Mouse (Mus musculus) layer of hippocampus, postnatal 25 days (tissue): ENCODE results near the gene Chuk. TPM values are rescaled to one million over a fixed set of nuclear protein-coding genes. Genes with fewer than 3 reads are reported as not detected.
A peak's percentile ranks its signal among the peaks of the same experiment; 100 is the strongest.
"Not testable (repeated sequence)": the region's sequence is repeated elsewhere in the genome, so short reads cannot be mapped to it uniquely, and the experiment has no call there.

Experiments
- DNase-seq, 2 experiments: peaks; one replicate each; pipeline ENCODE4 v3.0.0; 2022; ENCODE audit warnings: mixed read lengths in 2 of 2, low spot score in 1 of 2; ENCODE audit errors: extremely low spot score in 1 of 2
- total RNA-seq, 2 experiments: library from RNA; stranded (reverse); gene quantifications; 2 replicates each; pipeline ENCODE4 v1.2.3; 2021

Gene Chuk
- total RNA-seq: 10 to 100 TPM; 32.2 to 49.4 TPM

DNA sequence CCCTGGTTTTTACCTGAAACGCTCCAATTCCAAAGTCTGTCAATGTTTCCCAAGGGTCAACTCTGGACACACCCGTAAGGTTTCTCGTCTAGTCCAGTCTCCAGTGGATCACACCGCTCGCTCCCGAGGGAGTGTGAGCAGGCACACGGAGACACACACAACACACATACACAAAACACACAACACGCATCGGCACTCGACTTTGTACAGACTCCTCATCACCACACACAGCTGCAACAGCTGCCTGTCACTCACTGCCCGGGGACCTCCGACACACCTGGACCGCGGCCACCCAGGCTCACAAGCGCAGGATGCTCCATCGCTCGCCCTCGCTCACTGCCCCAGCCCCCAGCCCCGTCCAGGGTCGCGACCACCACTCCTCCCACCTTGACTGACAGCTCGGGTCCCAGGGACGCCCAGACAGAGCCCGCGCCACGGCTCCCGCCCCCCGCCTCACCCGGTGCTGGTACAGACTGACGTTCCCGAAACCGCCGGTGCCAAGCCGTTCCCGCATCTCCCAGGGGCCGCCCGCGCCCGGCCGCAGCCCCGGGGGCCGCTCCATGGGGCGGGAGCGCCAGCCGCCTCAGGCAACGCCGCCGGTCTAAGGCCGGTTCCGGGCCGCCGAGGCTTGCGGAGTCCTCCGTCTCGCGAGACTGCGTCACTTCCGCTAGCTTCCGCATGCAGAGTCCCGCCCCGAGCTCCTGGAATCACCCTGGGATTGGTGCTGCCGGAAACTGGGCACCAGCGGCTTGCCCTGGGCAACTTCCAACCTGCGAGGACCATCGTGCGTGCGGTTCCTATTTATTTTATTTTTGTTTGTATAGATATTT, at the start of gene Chuk:
Gene Chuk (minus strand): TSS at position 650 of the 830 bp plus-strand sequence.
- peak; percentile 87 to 93 for DNase-seq

DNA sequence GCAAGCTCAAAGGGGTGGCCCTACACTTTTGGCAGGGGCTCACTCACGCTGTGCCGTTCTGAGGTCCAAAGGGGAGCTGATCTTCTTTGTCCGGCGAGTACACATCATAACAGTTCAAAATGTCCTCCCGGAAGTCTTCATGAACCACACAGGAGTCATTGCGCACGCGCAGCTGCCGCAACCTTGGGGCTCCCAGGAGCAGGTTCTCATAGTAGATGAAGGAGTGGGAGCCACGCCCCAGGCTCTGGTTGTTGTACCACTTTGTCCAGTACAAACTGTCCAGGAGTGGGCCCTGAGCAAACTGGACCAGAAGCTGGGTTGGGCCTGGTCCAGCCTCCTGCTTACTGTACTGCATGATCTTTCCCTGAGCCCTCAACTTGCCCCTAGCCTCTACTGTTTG, 49.7 kb upstream of the Chuk start:
- no peak for DNase-seq

DNA sequence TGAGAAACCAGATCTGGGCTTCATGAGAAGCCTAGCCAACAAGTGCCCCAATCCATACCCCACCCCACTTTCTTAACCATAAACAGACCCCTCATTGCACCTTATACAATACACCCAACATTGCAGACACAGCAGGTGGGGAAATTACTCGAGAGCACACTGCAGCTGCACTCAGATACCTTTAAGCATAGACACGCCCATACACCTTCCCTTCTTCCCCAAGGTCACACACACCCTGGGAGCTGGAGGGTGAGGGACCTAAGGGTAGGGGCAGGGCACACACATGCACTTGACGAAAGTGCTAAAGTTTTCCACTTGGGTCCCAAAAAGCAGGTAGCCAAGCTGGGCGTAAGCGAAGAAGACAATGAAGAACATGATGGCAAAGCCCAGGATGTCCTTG, 46.5 kb upstream of the Chuk start:
- DNase-seq: no peak

DNA sequence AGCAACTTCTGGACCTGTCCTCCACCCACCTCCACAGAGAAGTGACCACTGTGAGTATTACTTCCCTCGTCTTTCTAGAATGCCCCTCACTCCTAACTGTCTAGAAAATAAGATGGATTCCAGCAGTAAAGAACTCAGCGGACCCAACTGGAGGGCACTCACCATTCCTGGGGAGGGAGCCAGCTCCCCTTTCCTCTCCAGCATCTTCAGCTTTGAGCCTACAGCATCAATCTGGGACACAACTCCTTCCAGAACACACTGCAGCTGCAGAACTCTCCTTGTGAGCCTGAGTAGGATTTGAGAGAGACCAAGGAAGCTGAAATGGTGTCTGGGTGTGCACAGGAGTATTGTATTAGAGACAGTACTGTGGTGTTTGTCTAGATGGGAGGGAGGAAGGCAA, 41.7 kb upstream of the Chuk start:
- no peak for DNase-seq

DNA sequence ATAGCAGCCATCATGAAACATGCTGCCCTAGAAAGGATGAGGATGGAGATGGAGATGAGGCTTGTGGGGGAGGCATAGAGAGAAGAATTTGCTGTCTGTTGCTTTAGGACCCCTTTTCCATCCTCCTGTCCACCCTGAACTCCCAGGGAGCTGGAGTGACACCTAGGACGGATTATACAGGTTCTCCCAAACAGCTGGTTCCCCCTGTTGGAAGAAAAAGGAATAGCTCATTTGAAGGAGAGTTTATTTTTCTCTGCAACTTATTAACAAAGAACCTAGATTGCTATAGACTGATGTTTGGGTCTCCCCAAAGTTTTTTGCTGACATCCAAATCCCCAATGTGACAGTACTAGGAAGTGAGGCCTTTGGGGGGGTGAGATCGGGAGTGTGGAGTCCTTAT, 41.1 kb upstream of the Chuk start:
- DNase-seq: no peak

DNA sequence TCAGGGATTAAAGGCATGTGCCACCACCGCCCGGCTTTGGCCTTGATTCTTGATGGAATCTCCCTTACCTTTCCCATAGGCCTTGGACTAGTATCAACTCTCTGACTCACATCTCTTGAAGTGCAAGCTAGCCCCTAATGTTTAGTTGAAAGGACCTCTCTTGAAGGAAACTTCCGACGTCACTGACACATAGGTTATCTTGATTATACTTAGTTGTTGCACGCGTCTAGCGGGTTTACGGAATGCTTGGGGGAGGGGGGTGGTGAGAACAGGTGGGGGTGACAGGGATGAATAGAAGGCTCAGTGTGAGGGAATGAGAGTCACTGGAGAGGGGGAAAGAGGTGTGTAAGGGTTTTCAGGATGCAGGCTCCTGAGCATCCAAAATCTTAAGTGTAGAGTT, 39.7 kb upstream of the Chuk start:
- no peak for DNase-seq

DNA sequence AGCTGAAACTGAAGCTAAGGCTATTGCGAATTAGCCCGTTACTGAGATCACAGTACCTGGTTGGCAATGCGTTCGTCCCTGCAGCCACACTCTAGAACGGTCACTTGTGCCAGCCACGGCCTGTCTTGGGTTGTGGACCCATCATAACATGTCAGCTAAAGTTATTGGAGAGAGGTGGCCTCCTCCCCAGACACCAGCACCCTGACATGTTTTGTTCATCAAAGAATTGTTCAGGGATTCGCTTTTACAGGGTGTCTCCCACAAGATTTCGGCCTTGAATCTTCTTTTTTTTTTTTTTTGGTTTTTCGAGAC, 39.2 kb upstream of the Chuk start:
- DNase-seq: no peak

DNA sequence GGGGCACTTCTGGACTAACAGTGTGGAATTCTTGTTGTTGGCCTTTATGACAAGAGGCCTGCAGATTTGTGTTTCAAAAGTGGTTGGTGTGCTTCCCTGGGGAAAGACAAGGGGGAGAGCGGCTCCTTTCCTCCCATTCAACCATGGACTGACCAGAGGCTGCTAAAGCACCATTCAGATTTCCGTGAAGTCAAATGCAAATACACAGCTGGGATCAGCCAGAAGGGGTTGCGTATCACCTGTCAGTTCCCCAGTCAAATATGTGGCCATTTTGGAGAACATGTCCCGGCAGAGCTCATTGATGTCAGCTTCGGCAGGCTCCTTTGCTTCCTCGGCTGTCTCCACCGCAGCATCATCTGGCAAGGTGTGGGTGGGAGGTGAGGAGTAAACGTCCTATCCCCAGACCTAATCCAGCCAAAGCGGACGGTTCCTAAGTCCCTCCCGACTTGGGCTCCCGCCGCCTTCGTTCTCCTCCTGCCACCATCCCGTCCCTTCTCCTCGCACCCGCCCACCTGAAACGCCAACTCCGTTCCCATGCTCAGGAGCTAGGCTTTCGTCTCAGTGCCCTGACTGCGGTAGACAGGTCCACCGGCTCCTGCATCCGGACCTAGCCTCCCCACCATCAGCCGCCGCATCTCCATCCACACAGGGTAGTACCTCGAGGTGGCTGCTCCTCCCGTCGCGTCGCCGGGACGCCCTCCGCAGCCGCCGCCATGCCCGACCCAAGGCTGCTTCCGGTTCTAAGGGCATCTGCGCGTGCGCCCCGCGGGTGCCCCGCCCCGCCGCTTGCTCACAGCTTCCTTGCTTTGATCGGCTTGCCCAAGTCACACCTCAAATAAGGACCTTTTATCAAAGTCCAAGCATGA, 38.7 kb upstream of the Chuk start, which contains the start of gene Bloc1s2:
Gene Bloc1s2 (minus strand): TSS at position 745 of the 866 bp plus-strand sequence.
- peak; percentile 83 to 84 for DNase-seq

GRCm38 (mm10) chr19:44144366-44144765, 37.1 kb upstream of the Chuk start:
- DNase-seq: no peak

- DNase-seq: no peak
Observed at GRCm38 (mm10) chr19:44135960-44136485, 28.7 kb upstream of the Chuk start.

- DNase-seq: peak; percentile 83 to 86
Observed at GRCm38 (mm10) chr19:44135072-44135959, 28.0 kb upstream of the Chuk start, which contains the start of gene Cwf19l1. TSS of gene Cwf19l1 (minus strand) at chr19:44135876.

- no peak for DNase-seq
Observed at GRCm38 (mm10) chr19:44132917-44133316, 25.6 kb upstream of the Chuk start.

DNA sequence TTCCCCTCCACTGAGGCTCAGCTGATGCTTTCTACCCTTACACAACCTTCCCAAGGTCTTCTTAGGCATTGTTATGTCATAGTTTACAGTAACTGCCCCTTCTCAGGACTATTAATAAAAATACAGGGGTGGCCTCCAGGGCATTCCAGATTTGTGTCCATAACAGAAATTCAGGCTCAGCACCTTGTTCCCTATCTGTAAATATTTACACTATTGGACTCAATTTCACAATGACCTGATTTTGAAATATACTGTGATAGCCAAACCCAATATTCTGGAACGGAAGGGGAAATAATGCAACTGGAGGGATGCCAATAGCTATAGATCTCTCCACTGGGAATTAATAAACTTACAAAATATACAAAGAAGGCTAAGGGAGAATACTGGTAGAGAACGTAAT, 21.3 kb upstream of the Chuk start:
- no peak for DNase-seq

- no peak for DNase-seq
Observed at GRCm38 (mm10) chr19:44127729-44128497, 20.6 kb upstream of the Chuk start.

GRCm38 (mm10) chr19:44121137-44121536, 13.9 kb upstream of the Chuk start:
- no peak for DNase-seq

- DNase-seq: not testable (repeated sequence)
Observed at GRCm38 (mm10) chr19:44120686-44121085, 13.4 kb upstream of the Chuk start.

DNA sequence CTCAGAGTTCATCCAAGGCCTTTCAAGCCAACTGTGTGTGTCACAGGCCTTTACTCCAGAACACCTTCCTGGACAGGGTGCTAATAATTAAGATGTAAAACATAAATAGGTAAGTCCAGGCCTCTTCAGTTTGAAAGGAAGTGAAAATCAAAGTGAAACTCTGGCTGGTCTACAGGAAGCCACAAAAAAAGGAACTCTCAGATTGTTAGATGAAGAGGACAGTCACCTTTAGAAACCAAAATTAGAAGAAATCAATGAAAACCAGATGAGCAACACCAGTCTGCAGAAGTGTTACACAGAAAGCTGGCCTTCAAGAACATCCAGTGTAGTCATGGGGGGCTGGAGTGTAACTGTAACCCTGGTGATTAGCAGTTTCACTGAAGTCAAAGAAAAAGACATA, 10.5 kb upstream of the Chuk start:
- DNase-seq: no peak

DNA sequence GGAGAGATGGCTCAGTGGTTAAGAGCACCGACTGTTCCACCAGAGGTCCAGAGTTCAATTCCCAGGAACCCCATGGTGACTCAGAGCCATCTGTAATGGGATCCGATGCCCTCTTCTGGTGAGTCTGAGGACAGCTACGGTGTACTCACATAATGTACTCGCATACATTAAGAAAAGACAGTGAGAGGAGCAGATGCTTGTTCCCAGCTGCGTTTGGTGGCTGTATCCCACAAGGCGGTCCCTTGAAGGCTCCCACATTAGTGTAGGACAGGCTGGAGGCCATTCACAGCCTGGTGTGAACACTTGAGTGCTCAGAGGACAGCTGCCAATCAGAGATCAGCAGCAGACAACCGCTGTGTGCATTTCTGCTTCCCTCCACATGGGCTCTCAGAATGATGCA, 4.4 kb upstream of the Chuk start:
- DNase-seq: no peak

DNA sequence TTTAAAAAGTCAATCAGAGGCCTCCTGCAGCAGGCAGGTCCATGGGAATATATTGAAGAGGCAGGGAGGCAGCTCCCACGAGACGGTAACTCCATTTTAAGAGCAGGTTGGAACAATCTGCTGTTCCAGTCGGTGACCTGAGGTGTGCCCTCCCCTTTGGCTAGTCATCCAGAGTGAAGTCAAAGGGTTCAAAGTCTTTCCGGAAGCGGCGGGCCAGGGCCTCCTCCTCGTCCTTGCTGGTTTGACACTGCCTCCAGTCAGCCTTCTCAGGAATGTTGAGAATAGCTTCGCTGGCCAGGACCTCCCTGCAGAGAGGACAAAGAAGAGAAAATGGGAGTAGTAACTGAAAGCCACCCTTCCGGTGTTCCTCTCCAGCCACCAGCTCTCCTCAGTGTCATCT, 3.1 kb upstream of the Chuk start:
- no peak for DNase-seq

- DNase-seq: no peak
Observed at GRCm38 (mm10) chr19:44108996-44109395, 1.7 kb upstream of the Chuk start.
